Mouse (Mus musculus) cerebellum, postnatal 14 days (tissue): Measurements from ENCODE around the gene Gk2.

Experiments
- DNase-seq, 2 experiments: peaks; one replicate each; pipeline ENCODE4 v3.0.0; 2021; ENCODE audit warnings: mixed read lengths in 2 of 2

Gk2 gene

GRCm38 (mm10) chr5:97456816-97457215 is at the start of gene Gk2:
Gene Gk2, minus strand, starts transcription at chr5:97457021.
- no peak for DNase-seq

GRCm38 (mm10) chr5:97498041-97498440 is 41.2 kb upstream of the Gk2 start:
- no peak for DNase-seq

GRCm38 (mm10) chr5:97495488-97496092 is 38.8 kb upstream of the Gk2 start:
- DNase-seq, result no peak

- no peak for DNase-seq
Observed at GRCm38 (mm10) chr5:97493421-97493820, 36.6 kb upstream of the Gk2 start.

- no peak for DNase-seq
Observed at GRCm38 (mm10) chr5:97486141-97486540, 29.3 kb upstream of the Gk2 start.

- DNase-seq, result no peak
Observed at GRCm38 (mm10) chr5:97479991-97480390, 23.2 kb upstream of the Gk2 start.

- DNase-seq, result peak; percentile 26 to 47
Observed at GRCm38 (mm10) chr5:97467246-97467645, 10.4 kb upstream of the Gk2 start.

- DNase-seq, result peak; percentile 63 to 68
Observed at GRCm38 (mm10) chr5:97466430-97467158, 9.8 kb upstream of the Gk2 start.

GRCm38 (mm10) chr5:97465956-97466355 is 9.1 kb upstream of the Gk2 start:
- DNase-seq, result peak; percentile 30 to 52

- DNase-seq, result peak; percentile 43 to 71
Observed at GRCm38 (mm10) chr5:97462856-97463255, 6.0 kb upstream of the Gk2 start.

GRCm38 (mm10) chr5:97451451-97451850 is 5.4 kb downstream of the Gk2 start:
- DNase-seq, result no peak

GRCm38 (mm10) chr5:97444191-97444590 is 12.6 kb downstream of the Gk2 start:
- peak in 1 of 2 experiments; percentile 35 for DNase-seq

GRCm38 (mm10) chr5:97432512-97432911 is 24.3 kb downstream of the Gk2 start:
- DNase-seq, result no peak

- DNase-seq, result no peak
Observed at GRCm38 (mm10) chr5:97429976-97430375, 26.8 kb downstream of the Gk2 start.

- DNase-seq, result no peak
Observed at GRCm38 (mm10) chr5:97421669-97422068, 35.2 kb downstream of the Gk2 start.

- DNase-seq, result peak in 1 of 2 experiments; percentile 19
Observed at GRCm38 (mm10) chr5:97417185-97417584, 39.6 kb downstream of the Gk2 start.

GRCm38 (mm10) chr5:97415837-97416236 is 41.0 kb downstream of the Gk2 start:
- DNase-seq, result peak; percentile 73 to 76

- peak; percentile 21 to 61 for DNase-seq
Observed at GRCm38 (mm10) chr5:97413716-97414115, 43.1 kb downstream of the Gk2 start.

GRCm38 (mm10) chr5:97410190-97410589 is 46.6 kb downstream of the Gk2 start:
- DNase-seq, result no peak

GRCm38 (mm10) chr5:97409234-97409704 is 47.6 kb downstream of the Gk2 start:
- DNase-seq, result no peak
